Mouse (Mus musculus) neural tube, embryonic 12.5 days (tissue): ENCODE results near the gene Rpl3. TPM values are rescaled to one million over a fixed set of nuclear protein-coding genes. Genes with fewer than 3 reads are reported as not detected.

Experiments
- ATAC-seq: fragments of 200-750 bp; cut with Nextera tagmentation; 2 replicates; pipeline ENCODE4 v1.8.0; 2017; ENCODE audit warnings: low read depth, mild to moderate bottlenecking, moderate TSS enrichment, moderate library complexity; ENCODE audit not compliant: low FRiP score
- H3K27ac ChIP-seq: fragments of 300-500 bp; sonication (generic); 2 replicates; pipeline ENCODE4 v1.5.1; 2016
- H3K27me3 ChIP-seq: fragments of 300-500 bp; sonication (generic); replicated peaks from 2 replicates; pipeline ENCODE4 v1.6.1; 2016; ENCODE audit warnings: mild to moderate bottlenecking
- H3K36me3 ChIP-seq: fragments of 300-500 bp; sonication (generic); 2 replicates; pipeline ENCODE4 v1.6.1; 2016; ENCODE audit warnings: mild to moderate bottlenecking
- H3K4me1 ChIP-seq: fragments of 300-500 bp; sonication (generic); 2 replicates; pipeline ENCODE4 v1.6.1; 2016
- H3K4me2 ChIP-seq: fragments of 300-500 bp; sonication (generic); replicated peaks from 2 replicates; pipeline ENCODE4 v1.6.1; 2016; ENCODE audit warnings: mild to moderate bottlenecking
- H3K4me3 ChIP-seq: fragments of 300-500 bp; sonication (generic); 2 replicates; pipeline ENCODE4 v1.5.1; 2016
- H3K9ac ChIP-seq: fragments of 300-500 bp; sonication (generic); 2 replicates; pipeline ENCODE4 v1.6.1; 2016; ENCODE audit warnings: mild to moderate bottlenecking
- H3K9me3 ChIP-seq: fragments of 300-500 bp; sonication (generic); 2 replicates; pipeline ENCODE4 v1.6.1; 2016; ENCODE audit warnings: mild to moderate bottlenecking
- WGBS: fragments of 180-500 bp; shearing (Covaris S2); methylation state at CpG from one replicate; pipeline ENCODE4 v1.1.7; 2016; 5-methylcytosine and 5-hydroxymethylcytosine counted together
- polyA plus RNA-seq: library from polyadenylated mRNA; unstranded; fragments of >200 nt; fragmentation: Nextera tagmentation; extraction: Ambion mirVana; gene quantifications from 2 replicates; pipeline ENCODE4 v1.2.1, GENCODE M21; 2016

The Rpl3 gene
- polyA plus RNA-seq, 1 experiment from 2014 or later: 670 TPM

DNA sequence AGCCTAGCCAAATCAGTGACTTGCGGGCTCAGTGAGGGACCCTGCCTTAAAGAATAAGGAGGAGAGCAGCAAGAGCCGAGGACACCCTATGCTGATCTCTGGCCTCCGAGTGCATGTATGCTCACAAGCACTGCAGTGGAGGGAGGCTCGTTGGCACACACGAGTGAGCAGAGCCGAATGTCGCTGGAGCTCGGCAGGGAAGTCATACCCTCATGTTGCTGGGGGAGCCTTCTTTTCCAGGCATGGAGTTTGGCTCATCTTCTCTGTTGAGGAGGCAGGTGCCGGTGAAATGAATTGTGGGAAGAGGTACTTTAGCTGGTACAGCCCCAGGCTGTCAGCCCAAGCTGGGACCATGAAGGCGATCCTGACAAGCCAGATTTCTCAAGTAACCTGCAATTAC is 4.7 kb upstream of the Rpl3 start:
- WGBS: 78% methylated on average over 10 of the region's 10 CpGs
- Histone ChIP-seq H3K36me3 (no peaks in the 10 kb centered on the region), H3K4me3 (no peak overlapping the region), H3K4me2 (no peak overlapping the region), H3K9me3 (no peaks in the 10 kb centered on the region), H3K27ac (no peak overlapping the region), H3K4me1 (peaks cover 31% of the 10 kb centered on the region), H3K27me3 (peaks cover 28% of the 10 kb centered on the region), H3K9ac (no peak overlapping the region)
- ATAC-seq: no peak

DNA sequence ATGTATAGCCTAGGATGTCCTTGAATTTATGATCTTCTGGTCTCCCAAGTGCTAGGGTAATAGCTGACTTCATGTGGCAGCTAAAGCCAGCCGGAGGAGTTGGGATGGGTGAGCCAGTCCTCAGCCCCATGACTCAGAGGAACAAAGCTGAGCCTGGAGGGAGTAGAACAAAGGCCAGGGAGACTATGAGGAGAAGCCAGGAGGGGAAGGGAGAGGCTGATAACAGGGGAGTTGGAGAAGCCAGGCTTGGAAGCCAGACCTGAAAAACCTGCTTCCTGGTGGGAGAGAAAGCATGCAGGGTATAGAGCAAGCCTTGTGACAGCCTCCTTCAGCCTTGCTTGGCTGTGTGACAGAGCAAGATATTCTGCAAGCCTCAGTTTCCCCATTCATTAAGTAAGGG is 3.9 kb upstream of the Rpl3 start:
- H3K27ac ChIP-seq: no peak overlapping the region
- no peak overlapping the region for H3K4me2 ChIP-seq
- H3K9ac ChIP-seq: no peak overlapping the region
- H3K27me3 ChIP-seq: peaks cover 31% of the 10 kb centered on the region
- 69% methylated on average over 1 of the region's 1 CpGs for whole genome bisulfite sequencing
- no peak for ATAC-seq
- no peak overlapping the region for H3K4me3 ChIP-seq
- H3K9me3 ChIP-seq: no peaks in the 10 kb centered on the region
- H3K36me3 ChIP-seq: no peaks in the 10 kb centered on the region
- peaks cover 32% of the 10 kb centered on the region for H3K4me1 ChIP-seq

- Histone ChIP-seq H3K4me2 (no peak overlapping the region), H3K36me3 (no peaks in the 10 kb centered on the region), H3K4me3 (no peak overlapping the region), H3K27ac (no peak overlapping the region), H3K4me1 (peaks cover 32% of the 10 kb centered on the region), H3K27me3 (peaks cover 31% of the 10 kb centered on the region), H3K9ac (no peak overlapping the region), H3K9me3 (no peaks in the 10 kb centered on the region)
- ATAC-seq: no peak
- 89% methylated on average over 13 of the region's 13 CpGs for WGBS
These were observed 2.5 kb upstream of the Rpl3 start for GRCm38 (mm10) chr15:80094201-80094600.

DNA sequence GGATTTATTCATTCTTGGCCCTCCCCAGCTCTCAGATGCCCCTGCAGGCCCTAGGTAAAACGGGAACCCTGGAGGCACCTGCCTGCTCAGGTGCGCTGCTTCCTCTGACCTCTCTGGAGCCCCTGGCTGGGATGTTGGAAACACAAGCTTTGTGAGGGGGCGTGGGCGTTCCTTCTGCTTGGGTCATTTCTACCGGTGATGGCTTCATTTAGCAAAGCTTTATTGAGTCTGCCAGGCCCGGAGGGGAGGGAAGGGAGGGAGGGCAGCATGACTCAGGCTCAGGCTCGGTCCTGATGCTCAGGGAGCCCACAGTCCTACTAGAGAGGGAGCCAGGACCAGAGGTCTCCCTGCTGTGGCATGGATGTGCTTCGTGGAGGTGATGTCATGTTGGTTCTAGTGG is 931 bp upstream of the Rpl3 start:
- H3K27ac ChIP-seq: no peak overlapping the region
- H3K4me2 ChIP-seq: peak overlapping the region; percentile 93
- H3K9me3 ChIP-seq: no peaks in the 10 kb centered on the region
- peak overlapping the region; percentile 71 for H3K4me3 ChIP-seq
- H3K27me3 ChIP-seq: peaks cover 31% of the 10 kb centered on the region
- no peaks in the 10 kb centered on the region for H3K36me3 ChIP-seq
- no peak for ATAC-seq
- peaks cover 23% of the 10 kb centered on the region for H3K4me1 ChIP-seq
- peak overlapping the region; percentile 78; the same call in 1 of the 2 replicates for H3K9ac ChIP-seq
- whole genome bisulfite sequencing: 15% methylated on average over 8 of the region's 8 CpGs

DNA sequence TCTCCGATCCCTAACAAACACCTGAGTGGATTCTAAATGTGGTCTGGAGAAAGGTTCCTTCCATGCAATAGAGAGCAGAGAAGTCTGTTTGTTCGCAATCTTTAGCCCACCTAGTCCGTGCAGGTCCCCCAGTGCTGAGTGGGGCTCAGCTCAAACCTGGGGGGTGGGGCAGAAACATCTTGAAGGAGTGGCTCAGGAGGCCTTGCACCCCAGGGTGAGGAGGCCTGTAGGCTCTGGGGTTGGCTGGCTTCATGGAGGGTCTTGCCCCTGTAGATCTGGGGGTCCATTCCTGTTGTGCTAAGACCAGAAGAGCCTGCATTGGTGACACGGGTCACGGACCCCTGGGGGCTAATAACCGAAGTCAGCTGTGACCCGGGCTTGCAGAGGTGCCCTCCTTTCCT is 373 bp upstream of the Rpl3 start:
- H3K9me3 ChIP-seq: no peaks in the 10 kb centered on the region
- ATAC-seq: no peak
- peaks cover 17% of the 10 kb centered on the region; the same call in 1 of the 2 replicates for H3K4me1 ChIP-seq
- H3K4me2 ChIP-seq: peak overlapping the region; percentile 93
- H3K9ac ChIP-seq: peak overlapping the region; percentile 78; the same call in 1 of the 2 replicates
- H3K4me3 ChIP-seq: peak overlapping the region; percentile 71
- peaks cover 31% of the 10 kb centered on the region for H3K27me3 ChIP-seq
- WGBS: 19% methylated on average over 7 of the region's 7 CpGs
- no peak overlapping the region for H3K27ac ChIP-seq
- no peaks in the 10 kb centered on the region for H3K36me3 ChIP-seq

- Histone ChIP-seq H3K4me2 (peak overlapping the region; percentile 93), H3K4me1 (peaks cover 17% of the 10 kb centered on the region; the same call in 1 of the 2 replicates), H3K36me3 (no peaks in the 10 kb centered on the region), H3K27ac (no peak overlapping the region), H3K9ac (peak overlapping the region; percentile 78), H3K27me3 (peaks cover 24% of the 10 kb centered on the region), H3K9me3 (no peaks in the 10 kb centered on the region), H3K4me3 (peak overlapping the region; percentile 71)
- WGBS: 2% methylated on average over 17 of the region's 17 CpGs
- ATAC-seq: no peak
These were observed 937 bp downstream of the Rpl3 start for GRCm38 (mm10) chr15:80090741-80091120.

DNA sequence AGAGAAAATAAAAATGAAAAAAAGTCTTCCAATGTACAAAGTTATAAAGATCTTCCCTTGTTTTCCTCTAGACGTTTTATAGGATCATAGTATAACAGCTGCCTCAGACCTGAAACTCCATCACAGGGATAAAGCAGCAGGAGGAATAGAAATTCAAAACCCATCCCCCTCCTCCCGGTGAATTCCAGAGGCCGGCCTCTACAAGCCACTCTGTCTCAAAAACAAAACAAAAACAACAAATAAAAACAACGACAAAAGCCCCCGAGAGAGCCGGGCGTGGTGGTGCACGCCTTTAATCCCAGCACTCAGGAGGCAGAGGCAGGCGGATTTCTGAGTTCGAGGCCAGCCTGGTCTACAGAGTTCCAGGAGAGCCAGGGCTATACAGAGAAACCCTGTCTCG is 1.5 kb downstream of the Rpl3 start:
- Histone ChIP-seq H3K4me2 (peak overlapping the region; percentile 93; the same call in 1 of the 2 replicates), H3K36me3 (no peaks in the 10 kb centered on the region), H3K9me3 (no peaks in the 10 kb centered on the region), H3K27ac (no peak overlapping the region), H3K4me1 (peaks cover 17% of the 10 kb centered on the region; the same call in 1 of the 2 replicates), H3K4me3 (no peak overlapping the region), H3K27me3 (peaks cover 24% of the 10 kb centered on the region), H3K9ac (no peak overlapping the region)
- 75% methylated on average over 11 of the region's 11 CpGs for WGBS
- ATAC-seq: no peak

DNA sequence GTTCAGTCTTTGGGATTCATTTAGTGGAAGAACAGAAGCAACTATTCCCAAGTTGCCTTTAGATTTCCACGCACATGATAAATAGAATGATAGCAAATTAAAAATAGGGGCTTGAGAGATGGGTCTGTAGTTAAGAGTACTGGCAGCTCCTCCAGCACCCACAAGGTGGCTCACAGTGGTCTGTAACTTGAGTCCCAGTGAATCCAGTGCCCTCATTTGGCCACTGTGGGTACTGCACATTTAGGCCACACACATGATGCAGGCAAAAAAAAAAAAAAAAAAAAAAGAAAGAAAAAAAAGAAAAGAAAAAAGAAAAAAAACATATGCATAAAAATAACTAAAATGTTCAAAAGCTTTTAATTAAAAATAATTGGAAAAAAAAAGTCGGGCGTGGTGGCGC is 3.0 kb downstream of the Rpl3 start:
- ATAC-seq: no peak
- no peak overlapping the region for H3K27ac ChIP-seq
- WGBS: 33% methylated on average over 4 of the region's 4 CpGs

GRCm38 (mm10) chr15:80087406-80088012 is 4.2 kb downstream of the Rpl3 start:
- Histone ChIP-seq H3K4me1 (peaks cover 14% of the 10 kb centered on the region; the same call in 1 of the 2 replicates), H3K9me3 (no peaks in the 10 kb centered on the region), H3K36me3 (no peaks in the 10 kb centered on the region), H3K9ac (no peak overlapping the region), H3K27ac (no peak overlapping the region), H3K27me3 (peaks cover 14% of the 10 kb centered on the region), H3K4me2 (no peak overlapping the region), H3K4me3 (no peak overlapping the region)
- ATAC-seq: no peak
- WGBS: 86% methylated on average over 9 of the region's 9 CpGs

More for the DNA sequence above, 3.0 kb downstream of the Rpl3 start:
- Histone ChIP-seq H3K4me3 (no peak overlapping the region), H3K4me1 (peaks cover 17% of the 10 kb centered on the region; the same call in 1 of the 2 replicates), H3K9me3 (no peaks in the 10 kb centered on the region), H3K36me3 (no peaks in the 10 kb centered on the region), H3K9ac (no peak overlapping the region), H3K4me2 (no peak overlapping the region), H3K27me3 (peaks cover 24% of the 10 kb centered on the region)

DNA sequence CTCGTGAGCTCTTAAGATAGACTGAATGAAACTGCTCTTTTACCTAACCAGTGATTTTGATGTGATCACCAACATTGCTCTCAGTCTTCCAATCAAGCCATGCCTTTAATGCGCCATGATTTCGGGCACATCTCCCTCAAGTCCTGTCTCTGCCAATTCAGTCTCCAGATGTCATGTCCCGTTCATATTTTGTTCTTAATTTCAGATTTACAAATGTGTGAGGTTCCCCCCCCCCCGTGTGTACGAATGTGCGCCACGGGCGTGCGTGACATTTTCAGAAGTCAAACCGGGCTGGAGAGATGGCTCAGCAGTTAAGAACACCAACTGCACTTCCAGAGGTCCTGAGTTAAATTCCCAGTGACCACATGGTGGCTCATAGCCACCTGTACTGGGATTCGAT is 7.9 kb downstream of the Rpl3 start:
- peak overlapping the region; percentile 75 for H3K4me2 ChIP-seq
- H3K4me3 ChIP-seq: peak overlapping the region; percentile 63
- peak overlapping the region; percentile 57; the same call in 1 of the 2 replicates for H3K27ac ChIP-seq
- H3K9me3 ChIP-seq: no peaks in the 10 kb centered on the region
- H3K36me3 ChIP-seq: peaks cover 33% of the 10 kb centered on the region
- no peaks in the 10 kb centered on the region for H3K27me3 ChIP-seq
- H3K9ac ChIP-seq: peak overlapping the region; percentile 89
- peaks cover 20% of the 10 kb centered on the region for H3K4me1 ChIP-seq
- 2% methylated on average over 12 of the region's 12 CpGs for WGBS
- peak; percentile 10; the same call in 1 of the 2 replicates for ATAC-seq

DNA sequence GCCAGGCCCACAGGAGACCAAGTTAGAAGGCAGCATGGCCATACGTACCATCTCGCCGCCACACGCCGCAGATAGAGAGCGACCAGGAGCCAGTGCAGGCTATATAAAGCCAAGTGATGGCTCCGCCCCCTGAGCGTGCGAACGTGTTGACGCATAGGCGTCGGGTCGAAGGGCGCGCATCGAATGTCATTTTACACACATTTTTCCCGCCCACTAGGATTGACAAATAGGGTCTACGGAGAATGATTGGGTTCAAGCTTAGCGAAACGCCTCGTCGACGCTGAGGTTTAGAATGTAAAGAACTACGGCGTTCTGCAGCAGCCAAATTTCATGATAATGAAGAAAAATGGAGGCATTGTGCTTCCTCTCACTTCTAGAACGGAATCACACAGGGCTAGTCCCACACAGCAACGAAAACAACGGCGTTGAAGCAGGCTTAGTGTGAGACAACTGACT is 8.4 kb downstream of the Rpl3 start:
- H3K4me1 ChIP-seq: peaks cover 20% of the 10 kb centered on the region
- under 1% methylated on average over 30 of the region's 30 CpGs for WGBS
- ATAC-seq: peak; percentile 95
- no peaks in the 10 kb centered on the region for H3K27me3 ChIP-seq
- peaks cover 38% of the 10 kb centered on the region for H3K36me3 ChIP-seq
- peak overlapping the region; percentile 57; the same call in 1 of the 2 replicates for H3K27ac ChIP-seq
- H3K9ac ChIP-seq: peak overlapping the region; percentile 89
- H3K4me3 ChIP-seq: peak overlapping the region; percentile 63
- H3K9me3 ChIP-seq: no peaks in the 10 kb centered on the region
- H3K4me2 ChIP-seq: peak overlapping the region; percentile 75

DNA sequence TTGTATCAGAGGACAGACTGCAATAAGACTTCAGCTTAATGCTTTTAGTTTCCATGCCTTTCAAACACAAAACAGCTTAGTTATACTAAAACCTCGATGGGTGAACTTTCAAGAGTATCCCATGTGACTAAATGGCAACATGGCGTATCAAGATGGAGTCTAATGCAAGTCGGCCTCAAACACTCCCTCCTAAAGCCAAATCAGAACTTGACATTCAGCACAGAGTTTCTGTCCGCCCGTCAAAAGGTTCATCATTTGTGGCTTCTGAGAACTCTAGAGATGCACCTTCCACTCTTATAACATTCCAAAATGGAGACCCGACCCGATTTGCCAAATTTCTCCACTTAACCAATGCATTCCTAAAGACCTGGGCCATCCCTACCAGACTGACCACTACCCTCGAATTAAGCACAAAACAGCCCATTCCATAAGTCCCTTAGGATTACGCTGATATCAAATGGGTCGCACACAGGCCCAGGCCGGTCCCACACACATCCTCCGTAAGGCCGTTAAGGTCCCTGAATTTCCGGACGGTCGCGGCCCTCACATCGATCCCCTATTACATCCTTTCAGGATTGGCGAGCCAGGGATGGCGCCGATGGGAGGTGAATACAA is 8.9 kb downstream of the Rpl3 start:
- H3K27ac ChIP-seq: no peak overlapping the region
- WGBS: under 1% methylated on average over 21 of the region's 21 CpGs

More for the DNA sequence above, 8.9 kb downstream of the Rpl3 start:
- Histone ChIP-seq H3K4me2 (peak overlapping the region; percentile 75), H3K9me3 (no peaks in the 10 kb centered on the region), H3K9ac (peak overlapping the region; percentile 89), H3K4me3 (peak overlapping the region; percentile 63), H3K4me1 (peaks cover 20% of the 10 kb centered on the region), H3K27me3 (no peaks in the 10 kb centered on the region), H3K36me3 (peaks cover 43% of the 10 kb centered on the region)
- ATAC-seq: peak; percentile 4; the same call in 1 of the 2 replicates
